Mouse (Mus musculus) lung, adult 18-20 months (tissue): ENCODE measurements at regions not wholly inside any gene's neighbourhood (a gene's known extent, or its start where the extent isn't known, plus 50 kb on each side); places are given as distances from the start of the nearest gene placed in this dataset.

ENCODE experiments used
- DNase-seq, 2 experiments: peaks; one replicate each; pipeline ENCODE4 v3.0.0; 2022; ENCODE audit warnings: mixed read lengths in 2 of 2

GRCm38 (mm10) chr13:59393231-59393938 is 191.6 kb downstream of the Agtpbp1 start:
- DNase-seq, result no peak

DNA sequence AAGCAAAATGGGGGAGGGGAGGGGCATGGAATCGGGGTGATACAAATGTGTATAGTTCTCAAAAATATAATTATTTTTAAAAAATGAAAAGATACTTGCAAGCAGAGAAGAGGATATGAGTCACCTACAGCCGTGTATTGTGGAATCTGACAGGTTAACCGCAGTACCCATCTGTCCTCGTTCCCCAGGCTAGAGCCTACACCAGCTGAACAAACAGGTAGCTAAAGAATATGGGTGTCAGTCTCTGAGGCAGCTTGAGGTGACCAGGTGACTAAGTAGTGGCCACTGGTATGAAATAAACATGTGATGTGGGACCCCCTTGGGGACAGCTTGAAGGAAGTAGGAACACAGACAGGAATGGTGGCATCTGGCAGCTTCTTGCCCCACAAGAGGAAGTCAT is 192.2 kb downstream of the Agtpbp1 start:
- no peak for DNase-seq

DNA sequence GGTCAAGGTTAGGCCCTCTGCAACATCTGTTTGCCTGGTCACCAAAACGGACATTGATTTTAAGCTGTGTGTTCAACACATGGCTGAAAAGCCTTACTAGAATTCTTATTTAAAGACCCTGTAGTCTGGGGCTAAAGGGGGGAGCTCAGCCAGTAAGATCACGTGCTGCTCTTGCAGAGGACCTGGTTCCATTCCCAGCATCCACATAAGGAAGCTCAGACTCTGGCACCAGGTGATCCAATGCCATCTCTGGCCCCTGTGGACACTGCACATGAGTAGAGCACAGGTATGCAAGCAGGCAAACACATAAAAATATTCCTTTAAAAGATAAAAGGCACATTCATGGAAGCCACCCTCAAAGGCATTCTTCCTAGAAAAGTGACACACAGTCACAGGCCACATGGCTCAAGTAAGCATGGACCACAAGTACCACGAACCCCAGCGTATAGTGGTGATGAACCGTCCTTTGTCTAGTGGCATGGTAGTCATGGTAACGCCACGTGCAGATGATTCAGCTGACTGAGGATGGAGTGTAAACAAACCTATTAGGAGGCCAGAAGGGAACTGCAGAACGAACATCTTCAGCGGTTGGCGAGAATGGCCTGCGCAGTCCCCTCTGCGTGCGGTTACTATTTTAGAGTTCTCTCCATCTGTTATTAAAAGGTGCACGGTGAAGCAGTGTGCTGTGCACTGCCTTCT is 197.3 kb downstream of the Agtpbp1 start:
- no peak for DNase-seq

GRCm38 (mm10) chr13:59386935-59387540 is 198.0 kb downstream of the Agtpbp1 start:
- no peak for DNase-seq

- no peak for DNase-seq
Observed at GRCm38 (mm10) chr13:59385824-59386223, 199.2 kb downstream of the Agtpbp1 start.

GRCm38 (mm10) chr13:59370141-59370816 is 214.7 kb downstream of the Agtpbp1 start:
- no peak for DNase-seq

DNA sequence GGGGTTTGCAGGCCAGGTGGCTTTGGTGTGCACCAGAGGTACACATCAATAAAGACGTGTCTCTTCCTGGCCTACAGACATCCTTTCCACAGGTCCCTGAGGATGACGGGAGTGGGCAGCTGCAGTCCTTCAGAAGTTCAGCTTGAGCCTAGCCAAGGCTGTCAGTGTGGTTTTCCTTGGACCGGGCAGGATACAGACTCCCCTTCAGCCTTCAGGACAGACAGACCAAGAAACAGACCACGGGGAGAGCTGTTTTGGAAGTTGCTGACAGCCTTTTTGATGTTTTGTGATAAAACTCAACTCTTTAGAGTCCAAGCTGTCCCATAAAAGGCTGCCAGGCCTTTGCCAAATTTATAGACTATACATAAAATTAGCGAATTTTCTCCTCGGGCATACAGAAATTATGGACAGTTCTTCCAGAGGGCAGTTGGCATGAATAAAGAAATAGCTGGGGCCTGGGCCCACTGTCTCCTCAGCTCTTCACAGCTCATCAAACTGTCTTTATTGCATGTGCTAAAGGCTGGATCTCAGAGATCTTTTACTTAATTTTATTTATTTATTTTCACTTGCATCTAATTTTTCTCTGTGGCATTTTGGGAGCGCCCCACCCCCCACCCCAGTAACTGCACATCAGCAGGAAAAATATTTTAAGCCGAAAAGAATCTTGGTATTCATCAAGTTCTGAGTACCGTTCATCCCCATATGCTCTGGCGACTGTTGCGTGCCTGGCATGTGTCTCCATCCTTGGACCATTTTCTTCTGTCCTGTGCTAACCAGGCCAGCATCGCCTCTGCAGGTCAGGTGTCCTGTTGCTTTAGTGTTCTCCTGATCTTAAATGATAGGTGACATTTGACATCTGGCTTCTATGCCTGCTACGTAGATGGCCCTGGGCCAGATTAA is 216.2 kb downstream of the Agtpbp1 start:
- no peak for DNase-seq

- peak; percentile 37 to 44 for DNase-seq
Observed at GRCm38 (mm10) chr13:59365460-59365859, 219.6 kb downstream of the Agtpbp1 start.

GRCm38 (mm10) chr13:59363428-59363827 is 221.6 kb downstream of the Agtpbp1 start:
- no peak for DNase-seq

- DNase-seq, result no peak
Observed at GRCm38 (mm10) chr13:59361323-59361722, 223.7 kb downstream of the Agtpbp1 start.

- DNase-seq, result no peak
Observed at GRCm38 (mm10) chr13:59360026-59360425, 225.0 kb downstream of the Agtpbp1 start.

DNA sequence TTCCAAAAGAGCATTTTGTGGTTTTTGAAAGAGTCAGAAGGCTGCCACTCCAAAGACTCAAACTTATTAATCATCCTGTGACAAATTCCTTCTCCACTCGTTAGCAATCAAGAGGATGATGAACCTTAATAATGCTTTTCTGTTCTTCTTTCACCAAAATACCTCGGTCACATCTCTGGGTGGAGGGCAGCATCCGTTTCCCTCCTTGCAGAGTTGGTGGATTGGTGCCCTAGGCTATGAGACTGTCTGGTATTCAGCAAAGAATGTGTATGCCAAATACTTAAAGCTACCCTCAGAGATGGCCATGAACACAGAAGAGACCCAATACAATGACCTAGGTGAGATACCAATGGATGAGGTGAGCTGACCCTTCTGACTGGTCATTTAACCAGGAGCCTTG is 226.6 kb downstream of the Agtpbp1 start:
- DNase-seq, result no peak

DNA sequence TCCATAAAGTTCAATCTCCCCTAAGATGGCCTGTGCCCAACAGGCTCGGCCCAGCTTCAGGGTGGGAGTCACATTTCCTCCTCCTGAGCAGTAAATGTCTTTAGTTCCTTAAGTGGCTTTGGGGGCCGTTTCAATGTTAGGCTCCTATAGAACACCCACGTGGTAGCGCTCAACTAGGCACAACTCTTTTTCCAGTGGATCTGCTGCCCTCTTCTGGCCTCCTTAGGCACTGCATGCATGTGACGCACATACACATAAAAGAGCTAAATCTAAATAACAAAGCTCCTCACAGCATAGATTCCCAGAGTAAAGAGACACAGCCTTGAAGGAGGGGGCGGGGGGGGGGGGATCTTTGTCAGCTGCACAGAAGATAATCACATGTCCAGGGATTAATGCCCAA is 233.6 kb downstream of the Agtpbp1 start:
- DNase-seq, result no peak

DNA sequence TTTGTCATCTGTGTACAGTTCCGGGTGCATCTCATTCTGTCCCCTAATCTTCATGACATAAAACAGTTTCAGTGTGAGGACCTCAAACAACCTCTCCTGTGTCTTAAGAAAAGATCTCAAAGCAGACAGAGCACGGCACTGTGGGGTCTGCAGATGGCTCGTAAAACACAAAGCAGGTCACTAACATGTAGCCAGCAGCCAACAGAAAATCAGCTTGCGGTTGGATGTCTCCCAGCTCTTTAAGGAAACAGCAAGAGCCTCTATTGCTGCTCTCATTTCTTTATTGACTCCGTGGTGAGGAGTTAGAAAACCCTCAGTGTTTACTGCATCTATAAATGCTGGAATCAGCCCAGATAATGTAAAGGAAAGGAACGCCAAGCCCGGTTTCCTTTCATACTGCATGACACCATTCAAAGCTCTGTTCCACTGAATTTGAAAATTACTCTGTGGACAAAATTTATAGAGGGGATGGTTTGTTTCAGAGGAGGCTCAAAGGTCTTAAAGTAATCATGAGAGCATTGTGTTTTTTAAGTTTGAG is 234.3 kb downstream of the Agtpbp1 start:
- no peak for DNase-seq

DNA sequence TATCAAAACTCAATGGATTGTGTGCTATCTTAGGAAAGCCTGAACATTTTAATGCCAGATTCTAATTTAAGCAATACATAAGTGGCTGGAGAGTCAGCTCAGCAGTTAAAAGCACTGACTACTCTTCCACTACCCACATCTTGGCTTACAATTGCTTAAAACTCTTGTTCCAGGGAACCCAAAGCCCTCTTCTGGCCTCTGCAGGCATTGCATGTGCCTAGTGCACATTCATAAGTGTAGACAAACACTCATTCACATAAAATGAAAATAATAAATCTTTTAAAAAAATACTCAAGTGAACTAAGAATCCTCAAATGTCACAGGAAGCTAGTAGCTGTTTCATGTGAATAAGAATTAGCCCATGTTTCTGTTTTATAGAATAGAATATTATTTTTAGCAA is 236.5 kb downstream of the Agtpbp1 start:
- no peak for DNase-seq

DNA sequence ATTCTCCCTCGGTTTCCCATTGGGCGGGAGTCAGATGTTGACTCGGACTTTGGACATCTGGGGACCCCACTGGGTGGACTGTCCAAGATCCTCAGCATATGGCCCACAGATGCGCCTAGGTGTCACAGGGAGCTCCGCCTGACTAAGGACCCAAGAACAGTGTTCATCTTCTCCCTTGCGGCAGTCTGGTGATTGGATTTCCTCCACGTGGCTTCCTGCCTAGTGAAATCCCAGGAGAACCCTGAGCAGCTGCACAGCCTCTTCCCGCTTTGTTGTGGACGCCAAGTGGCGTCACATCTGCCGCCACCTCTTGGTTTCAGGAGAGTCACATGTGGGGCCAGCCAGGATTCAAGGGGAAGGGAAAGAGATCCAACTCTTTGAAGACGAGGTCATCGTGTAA is 243.2 kb downstream of the Agtpbp1 start:
- DNase-seq, result peak in 1 of 2 experiments; percentile 1

GRCm38 (mm10) chr13:59338436-59338835 is 246.6 kb downstream of the Agtpbp1 start:
- DNase-seq, result no peak

GRCm38 (mm10) chr13:59323933-59324332 is 261.1 kb downstream of the Agtpbp1 start:
- no peak for DNase-seq

GRCm38 (mm10) chr13:59323441-59323840 is 261.6 kb downstream of the Agtpbp1 start:
- no peak for DNase-seq

- DNase-seq, result no peak
Observed at GRCm38 (mm10) chr13:59320261-59320660, 264.8 kb downstream of the Agtpbp1 start.

GRCm38 (mm10) chr13:59317458-59318005 is 267.5 kb downstream of the Agtpbp1 start:
- DNase-seq, result no peak

DNA sequence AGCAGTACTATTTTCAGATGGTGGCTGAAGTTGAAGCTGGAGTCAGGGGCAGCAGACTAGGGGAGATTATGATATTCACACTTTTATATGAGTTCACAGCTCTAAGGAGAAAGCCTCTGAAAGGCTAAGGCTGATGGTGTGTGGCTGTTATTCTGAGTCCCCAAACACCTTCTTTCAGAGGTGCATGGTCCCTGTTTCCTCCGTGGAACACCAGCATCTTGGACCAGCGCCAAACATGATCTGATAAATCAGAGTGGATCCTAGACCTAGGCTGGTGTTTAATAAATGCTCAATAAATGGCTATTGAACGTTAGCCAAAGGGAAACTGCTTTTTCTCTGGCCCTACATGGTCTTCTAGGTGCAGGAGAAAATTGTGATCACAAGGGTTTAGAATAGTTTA is 269.2 kb downstream of the Agtpbp1 start:
- DNase-seq, result no peak
